Mouse (Mus musculus) A20 (cell line): ENCODE data around the gene Pdlim7.

Experiments
- DNase-seq: peaks from one replicate; pipeline ENCODE4 v3.0.0-alpha.2; 2011; ENCODE audit warnings: low read depth, low spot score

Gene Pdlim7

DNA sequence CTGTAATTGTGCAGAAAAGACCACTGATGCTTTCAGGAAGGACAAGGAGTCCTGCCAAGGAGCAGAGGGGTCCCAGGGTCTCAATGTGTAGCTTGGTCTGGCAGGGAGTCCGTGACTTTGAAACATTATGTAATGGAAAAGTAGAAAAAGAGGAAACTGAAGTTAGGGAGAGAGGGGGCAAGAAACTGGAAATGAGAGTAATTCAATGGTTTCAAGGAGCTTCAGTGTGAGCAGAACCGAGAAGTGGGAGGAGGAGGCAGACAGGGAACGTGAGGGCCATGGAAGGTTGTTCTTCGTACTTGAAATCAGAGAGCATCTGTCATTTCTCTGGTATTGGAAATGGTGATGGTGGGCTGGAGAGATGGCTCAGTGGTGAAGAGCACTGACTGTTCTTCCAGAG, 6.1 kb upstream of the Pdlim7 start:
- no peak for DNase-seq

DNA sequence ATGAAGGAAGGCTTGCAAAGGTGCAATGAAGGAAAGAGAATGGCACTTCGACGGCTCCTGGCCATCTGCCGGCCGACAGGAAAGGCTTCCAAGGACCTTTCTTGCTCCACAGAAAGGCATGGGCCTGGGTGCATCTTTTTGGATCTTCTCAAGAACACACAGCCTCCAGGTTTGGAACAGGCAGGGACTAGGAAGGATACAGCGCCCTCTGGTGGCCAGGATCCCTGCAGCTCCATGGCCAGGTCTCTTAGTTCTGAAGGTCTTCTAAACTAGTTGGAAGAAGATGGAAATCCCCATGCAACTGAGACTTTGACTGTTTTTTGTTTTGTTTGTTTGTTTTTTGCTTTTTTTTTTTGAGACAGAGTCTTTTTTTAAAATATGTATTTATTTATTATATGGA, 3.5 kb upstream of the Pdlim7 start:
- peak; percentile 82 for DNase-seq

DNA sequence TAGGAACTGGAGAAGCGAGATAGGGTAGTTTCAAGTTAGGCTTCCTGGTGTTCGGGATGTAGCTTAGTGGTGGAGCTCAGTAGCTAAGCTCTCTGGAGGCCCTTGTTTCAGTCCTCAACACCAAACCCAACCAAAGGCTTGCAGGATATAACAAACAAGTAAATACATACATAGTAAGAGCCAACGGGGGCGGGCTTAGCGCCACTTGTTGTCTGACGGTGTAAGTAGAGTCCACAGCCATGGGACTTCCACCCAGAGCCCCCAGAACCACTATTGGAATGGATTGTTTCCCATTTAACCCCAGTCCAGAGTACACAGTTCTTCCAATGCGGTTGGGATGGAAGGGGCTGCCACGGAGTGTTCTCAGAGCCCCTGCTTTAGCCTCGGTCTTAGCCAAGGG, 352 bp upstream of the Pdlim7 start:
- no peak for DNase-seq

DNA sequence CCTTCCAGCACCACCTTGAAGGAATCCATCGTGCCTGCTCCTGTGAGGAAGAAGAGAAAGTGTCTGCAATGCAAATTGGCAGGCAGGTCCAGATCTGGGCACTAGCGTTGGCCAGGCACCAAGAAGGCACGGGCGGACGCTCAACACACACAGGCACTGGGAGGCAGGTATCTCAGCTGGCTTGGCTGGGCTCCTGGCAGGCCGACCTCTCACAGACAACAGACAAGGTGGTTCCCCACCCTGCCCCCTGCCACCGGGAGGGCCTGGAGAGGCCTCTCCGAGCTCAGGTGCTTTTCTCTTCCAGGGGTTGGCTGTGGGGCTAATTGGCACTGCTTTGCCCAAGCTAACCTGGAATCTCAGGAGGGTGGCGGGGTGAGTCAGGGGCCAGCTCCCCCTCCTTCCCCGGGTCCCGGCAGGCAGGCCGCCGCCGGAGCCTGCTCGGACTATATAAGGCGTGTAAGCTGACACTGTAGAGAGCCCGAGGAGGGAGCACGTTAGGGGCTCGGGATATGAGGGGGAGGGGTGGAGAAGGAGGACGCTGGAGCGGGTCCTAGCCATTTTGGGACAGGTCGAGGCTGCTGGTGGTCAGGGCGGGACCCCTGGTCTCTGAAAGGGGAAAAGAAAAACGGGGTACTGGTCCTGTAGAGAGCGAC, 971 bp downstream of the Pdlim7 start:
- DNase-seq, result peak; percentile 73

DNA sequence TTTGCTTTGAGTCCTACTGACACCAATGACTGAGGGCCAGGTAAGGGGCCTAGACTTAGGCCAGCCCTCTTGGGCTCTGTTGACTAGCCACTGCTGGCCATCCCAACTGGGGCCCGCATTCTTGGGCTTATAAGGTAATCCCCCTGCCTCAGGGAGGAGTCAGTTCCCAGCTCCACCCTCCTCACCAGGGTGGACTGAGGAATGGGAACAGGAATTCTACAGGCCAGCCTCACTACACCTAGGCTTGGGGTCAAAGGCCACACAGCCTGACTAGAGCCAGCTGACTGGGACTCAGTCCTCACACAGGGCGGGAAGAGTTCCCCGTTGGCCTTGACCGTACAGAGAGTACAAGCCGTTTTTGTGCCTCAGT, 2.0 kb downstream of the Pdlim7 start:
- no peak for DNase-seq

DNA sequence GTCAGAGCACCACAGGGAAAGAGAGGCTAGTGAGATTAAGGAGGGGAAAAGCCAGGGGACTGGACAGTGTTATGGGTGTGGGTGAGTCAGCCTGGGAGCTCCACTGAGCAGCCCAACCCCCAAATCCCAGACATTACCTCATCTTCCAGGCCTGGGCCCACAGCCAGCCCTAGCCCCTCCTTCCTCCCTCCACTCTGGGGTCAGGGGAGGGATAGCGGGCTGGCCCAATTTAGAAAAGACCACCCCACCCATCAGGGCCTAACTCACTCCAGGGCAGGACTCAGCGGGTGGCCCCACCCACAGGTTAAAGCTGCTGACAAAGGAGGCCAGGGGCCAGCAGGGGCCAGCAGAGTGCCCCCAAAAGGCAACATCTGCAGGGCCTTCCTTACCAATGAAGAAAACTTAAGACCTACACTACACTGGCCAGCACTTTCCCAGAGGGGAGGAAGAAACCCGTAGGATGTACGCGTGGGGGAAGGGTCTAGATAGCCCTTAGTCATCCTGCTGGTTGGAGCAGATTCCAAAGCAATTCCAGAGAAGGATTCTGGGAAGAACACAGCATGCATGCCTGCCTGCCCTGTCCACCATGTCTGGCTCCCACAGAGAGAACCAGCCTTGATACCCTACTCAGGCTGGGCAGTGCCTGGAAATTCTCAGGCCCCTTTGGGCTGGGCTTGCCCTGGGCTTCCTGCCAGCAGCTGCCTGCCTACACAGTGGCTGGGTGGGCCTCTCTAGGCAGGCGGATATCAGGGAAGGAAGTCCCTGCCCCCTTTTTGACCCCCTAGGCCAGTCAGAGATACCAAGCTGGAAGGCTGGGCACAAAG, 2.6 kb downstream of the Pdlim7 start:
- DNase-seq, result peak; percentile 37

DNA sequence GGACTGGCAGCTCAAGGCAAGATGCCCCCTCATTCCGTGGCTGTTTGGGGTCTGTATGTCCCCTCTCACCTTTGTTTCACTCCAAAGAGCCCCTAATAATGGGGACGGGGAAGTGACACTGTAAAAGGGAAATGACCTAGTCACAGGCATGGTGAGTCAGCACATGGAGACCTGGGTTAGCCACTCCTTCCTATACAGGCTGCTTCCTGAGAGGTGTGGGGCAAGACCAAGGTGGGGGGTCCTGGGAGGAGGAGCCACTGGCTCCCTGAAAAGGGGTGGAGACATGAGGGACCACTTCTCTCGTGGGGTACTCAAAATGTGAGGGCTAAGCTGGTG, 3.2 kb downstream of the Pdlim7 start:
- DNase-seq, result peak; percentile 47

DNA sequence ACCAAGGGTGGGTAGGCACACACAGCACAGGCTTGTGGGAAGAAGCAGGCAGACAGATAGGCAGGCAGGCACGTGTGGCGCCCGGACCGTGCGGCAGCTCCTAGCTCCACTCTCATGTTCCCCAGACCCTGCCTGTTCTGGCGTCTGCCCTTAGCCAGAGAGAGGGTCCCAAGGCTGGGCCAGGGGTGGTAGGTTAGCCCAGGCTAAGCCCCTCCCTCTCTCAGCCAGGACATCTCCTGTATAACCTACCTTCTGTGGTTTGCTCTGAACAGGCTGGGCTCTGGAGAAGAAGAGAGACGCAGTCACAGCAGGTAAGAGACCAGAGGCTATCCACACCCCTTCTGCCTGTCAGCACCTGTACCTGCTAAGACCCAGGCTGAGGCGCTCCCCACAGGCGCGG, 4.9 kb downstream of the Pdlim7 start:
- no peak for DNase-seq

DNA sequence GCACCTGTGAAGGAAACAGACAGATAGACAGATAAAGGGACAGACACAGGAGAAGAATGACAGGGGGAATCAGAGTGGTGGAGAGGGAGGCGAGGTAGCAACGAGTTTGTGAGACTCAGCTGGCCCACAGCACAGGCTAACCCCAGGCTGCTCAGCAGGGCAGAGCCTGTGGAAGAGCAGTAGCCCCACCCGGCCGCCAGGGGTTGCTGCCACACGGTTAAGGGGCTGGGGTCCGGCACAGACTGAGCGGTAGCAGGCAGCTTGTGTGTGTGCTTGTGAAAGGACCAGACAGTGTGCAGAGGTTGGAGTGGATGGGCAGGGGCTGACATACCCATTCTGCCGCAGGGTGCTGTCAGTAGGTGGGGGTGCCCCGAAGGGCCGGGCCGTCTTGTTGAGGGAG, 5.6 kb downstream of the Pdlim7 start:
- DNase-seq, result no peak

DNA sequence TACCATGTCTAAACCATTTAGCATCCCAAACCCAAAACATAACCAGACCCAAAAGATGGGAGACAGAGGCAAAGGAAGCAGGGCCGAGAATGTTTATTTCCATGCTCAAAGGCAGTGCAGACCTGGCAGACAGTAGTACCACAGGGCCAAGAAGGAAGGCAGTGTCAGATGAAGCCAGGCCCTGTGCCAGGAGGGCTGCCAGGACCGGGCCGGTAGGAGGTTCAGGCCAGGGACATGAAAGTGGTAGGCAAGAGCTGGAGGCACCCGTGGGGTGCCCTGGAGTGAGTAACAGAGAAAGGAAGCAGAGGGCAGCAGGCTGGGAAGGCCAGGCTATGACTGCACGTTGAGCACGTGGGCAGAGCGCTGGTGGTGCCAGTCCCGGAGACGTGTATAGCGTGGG, 6.8 kb downstream of the Pdlim7 start:
- DNase-seq, result no peak

DNA sequence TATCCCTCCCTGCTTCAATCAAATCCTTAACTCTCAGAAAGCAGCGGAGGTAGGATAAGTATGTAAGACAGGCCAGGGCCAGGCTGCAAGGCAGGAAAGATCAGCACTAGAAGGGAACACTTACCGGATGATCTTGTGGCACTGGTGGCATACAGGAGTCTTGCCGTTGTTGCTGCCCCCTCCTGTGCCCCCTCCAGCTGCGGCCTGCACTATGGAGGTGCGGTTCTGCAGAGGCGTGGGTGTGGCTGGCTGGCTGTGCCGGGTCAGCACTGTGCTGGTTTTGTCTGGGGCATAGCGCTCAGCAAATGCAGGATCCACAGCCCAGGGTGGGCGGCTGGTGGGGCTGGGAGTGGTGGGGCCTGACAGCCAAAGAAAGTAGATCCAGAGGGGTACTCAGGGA, 7.7 kb downstream of the Pdlim7 start:
- no peak for DNase-seq

DNA sequence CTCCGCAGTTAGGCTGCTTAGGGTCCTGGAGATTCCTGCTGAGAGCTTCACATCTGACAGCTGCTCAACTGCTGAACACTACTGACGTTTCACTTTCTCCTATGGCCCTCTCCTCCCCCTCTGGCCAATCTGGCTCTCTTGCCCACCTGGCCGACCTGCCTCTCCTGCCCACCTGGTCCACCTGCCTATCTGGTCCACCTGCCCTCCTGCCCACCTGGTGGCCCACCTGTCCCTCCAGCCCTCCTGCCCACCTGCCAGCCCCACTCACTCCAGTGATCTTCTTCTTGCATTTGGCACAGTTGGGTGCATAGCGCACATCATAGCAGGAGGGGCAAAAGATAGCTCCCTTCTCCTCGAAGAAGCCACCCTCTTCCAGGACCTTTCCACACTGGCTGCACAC, 9.1 kb downstream of the Pdlim7 start:
- DNase-seq, result no peak

DNA sequence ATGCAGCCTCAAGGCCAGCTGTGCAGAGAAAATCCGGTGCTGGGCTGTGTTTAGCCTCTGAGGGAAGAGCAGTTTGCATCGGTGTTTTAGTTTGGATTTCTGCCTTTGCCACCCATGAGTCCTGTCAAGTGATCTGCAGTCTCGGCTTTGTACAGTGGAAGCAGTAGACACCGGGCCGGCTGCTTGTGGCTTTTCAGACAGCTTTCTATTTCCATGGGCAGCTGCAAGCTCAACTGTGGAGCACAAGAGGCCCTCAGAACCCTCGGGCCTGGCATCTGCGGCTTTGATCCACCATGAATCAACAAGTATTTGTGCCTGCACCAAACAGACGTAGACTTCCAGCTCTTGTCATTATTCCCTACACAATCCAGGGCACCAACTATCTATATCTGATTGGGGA, 11.1 kb downstream of the Pdlim7 start:
- no peak for DNase-seq

DNA sequence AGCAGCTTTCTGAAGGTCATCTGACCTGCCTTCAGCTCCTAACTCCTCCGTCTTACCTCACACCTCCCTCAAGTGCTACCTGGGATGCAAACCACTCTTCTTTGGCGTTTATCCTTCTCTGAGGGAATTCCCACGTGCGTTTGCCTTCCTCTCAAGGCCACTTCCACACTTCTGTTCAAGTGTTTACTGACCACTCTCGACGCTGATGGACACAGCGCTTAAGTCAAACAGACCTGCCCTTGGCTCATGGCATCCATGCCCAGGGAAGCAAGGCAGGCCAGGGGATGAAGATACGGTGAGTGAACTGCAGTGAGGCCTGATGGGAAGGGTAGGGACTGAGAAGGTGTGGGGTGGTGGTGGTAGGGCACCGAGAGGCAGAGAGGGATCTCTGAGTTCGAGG, 12.9 kb downstream of the Pdlim7 start:
- DNase-seq, result no peak

DNA sequence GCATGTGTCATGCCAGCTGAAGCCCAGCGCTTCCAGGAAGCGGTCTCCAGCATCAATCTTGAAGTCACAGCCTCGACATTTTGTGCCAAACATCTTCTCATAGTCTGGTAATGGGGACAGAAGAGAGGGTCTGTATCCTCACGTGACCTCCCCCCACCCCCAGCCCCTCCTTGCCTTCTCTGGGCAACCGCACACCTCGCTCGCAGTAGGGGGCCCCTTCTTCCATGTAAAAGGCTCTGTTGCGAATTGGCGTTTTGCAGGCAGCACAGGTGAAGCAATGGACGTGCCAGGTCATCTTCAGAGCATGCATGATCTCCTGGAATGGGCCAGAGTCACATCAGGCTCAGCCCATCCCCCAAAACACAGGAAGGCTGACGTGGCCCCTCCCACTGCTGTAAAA, 14.6 kb downstream of the Pdlim7 start:
- DNase-seq, result no peak

DNA sequence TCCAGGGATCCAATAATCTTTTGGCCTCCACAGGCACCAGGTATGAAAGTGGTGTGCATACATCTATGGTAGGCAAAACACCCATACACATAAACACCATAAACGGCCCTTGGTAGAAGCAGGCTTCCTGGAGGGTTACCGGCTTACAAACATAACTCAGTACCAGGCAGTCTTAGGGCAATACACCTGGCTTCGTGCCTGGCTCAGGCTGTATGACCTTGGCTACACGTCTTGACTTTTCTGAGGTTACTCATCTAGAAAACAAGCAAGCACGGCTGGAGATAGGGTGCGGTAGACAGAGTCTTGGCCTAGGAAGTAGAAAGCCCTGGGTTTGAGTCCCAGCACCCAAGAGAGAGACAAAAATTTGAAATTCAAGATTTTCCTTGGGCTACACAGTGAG, 16.8 kb downstream of the Pdlim7 start:
- DNase-seq, result no peak

DNA sequence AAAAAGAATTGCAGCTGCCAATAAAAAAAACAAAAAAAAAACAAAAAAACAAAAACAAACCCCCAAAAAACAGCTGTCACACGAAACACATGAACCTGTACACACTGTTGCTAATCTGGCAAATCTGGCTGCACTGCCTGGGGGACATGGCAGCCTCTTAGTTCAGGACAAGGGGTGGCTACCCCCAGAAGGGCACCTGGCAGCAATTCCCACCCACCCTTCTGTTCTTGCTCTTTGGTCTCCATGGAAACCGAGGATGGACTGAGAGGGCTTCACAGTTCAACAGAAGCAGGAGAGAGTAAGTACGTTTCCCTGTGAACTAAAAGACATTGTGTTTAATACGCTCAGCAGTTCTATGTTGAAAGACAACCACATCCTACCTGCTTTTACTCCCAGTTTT, 17.8 kb downstream of the Pdlim7 start:
- DNase-seq, result no peak

DNA sequence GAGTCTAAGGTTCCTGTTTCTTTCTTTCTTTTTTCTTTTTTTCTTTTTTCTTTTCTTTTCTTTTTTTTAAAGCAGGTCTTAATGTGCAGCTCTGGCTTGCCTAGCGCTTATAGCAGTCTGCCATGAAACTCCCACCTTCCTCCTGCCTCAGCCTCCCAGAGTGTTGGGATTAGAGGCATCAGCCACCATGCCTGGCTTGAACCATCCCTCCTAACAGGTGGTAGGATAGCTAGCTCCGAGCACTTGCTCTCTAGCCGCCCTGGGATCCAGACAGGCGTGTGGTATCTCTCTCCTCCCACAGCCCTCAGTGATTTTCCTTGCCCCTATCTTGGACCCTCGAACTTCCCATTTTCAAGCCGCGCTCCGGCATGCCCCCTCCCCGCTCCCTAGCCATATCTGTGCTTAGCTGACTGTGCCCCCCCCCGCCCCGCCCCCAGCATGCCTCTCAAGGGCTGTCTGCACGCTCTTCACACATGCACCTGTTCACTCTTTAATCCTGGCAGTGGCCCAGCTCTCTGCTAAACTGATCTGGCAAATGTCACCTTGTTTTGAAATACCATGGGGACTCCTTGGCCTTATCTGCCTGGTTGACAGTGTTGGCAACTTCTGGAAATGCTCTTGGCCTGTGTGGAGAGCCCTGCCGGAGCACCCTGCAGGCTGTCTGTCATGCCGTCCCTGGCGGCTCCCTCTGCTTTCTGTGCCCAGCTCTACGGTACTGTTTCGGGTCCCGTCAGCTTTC, 18.4 kb downstream of the Pdlim7 start:
- DNase-seq, result no peak

DNA sequence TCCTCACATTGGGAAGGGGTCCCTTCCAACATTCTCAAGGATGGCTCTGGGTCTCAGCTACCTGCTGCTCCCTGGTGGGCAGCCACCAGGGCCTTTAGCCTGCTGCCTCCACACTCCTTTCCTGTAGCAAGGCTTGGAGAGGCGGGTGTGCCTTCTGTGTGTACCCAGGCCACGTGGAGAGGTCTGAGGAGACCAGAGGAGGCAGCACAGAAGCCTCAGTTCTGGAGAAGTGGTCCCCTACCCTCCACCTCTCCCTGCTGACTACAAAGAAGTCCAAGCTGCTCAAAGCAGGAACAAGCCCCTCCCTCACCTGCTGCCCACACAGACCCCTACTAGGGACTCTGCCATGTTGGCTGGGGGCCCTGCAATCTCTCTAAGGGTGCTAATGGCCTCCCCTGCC, 19.2 kb downstream of the Pdlim7 start:
- DNase-seq, result no peak

DNA sequence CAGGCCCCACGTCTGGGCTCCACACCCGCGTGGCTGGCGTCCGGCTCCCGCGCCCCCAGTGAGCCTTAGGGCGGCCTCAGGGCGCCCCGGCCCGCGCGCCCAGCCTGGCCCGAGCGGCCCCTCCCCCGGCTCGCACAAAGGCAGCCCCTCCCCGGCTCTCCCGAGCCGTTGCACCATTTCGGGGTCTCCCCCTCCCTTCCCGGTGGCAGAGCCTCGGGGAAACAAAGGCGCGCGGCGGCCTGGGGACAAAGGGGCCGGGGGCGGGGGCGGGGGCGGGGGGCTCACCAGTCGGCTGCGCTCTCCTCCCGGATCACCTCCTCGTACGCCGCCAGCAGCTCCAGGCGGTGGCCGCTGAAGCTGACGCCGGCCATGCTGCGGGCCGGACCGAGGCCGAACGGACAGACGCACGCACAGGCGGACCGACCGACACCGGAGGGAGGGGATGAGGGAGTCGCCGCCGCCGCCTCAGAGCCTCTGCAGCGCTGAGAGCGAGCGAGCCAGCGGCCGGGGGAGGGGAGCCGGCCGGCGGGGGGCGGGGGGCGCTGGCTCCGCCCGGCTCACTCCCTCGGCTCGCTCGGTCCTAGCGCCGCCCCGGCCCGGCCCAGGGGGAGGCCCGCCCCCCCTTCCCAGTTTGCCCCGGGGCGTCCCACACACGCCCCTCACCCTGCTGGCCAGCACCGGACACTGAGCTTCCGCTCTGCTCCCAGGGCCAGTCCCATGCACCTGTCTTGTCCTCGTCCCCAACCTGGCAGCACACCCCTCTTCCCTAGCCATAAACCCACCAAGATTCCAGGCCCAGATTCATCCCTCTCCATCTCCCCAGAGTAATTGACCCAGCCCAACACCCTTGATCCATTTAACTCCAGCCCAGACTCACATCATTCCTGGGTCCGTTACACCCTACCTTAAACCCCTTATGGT, 25.6 kb downstream of the Pdlim7 start, which contains the start of gene Dbn1:
TSS of gene Dbn1 (minus strand) at position 534 of the 921 bp plus-strand sequence.
- no peak for DNase-seq

DNA sequence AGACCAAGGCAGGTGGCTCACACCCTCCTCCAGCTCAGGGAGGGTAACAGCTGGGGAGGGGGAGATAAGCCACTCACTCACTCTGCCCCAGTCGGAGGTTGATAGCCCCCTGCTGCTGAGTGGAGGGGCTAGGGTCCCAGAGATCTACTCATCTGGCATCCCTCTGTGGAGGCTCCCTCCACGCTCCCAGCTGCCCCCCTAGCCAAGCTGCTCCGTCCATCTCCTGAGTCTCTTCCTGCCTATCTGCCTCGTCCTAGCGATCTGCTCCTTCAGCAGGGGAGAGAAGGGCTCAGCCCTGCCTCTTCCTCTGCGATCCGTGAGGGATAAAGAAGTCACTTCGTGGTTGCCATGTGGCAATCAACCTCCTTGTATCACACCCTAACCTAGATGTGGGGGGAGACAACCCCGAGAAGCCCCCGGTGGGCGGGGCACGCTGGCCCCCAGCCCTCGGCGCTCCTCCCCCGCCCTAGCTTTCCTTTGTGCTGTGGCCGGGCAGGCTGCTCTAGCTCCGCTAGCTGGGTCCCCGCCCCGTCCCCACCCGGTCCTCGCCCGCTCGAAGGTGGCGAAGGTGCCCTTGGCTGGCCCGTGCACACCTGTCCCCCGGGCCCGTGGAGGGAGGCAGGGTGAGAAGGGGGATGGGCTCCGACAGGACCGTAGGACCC, 26.4 kb downstream of the Pdlim7 start:
- no peak for DNase-seq
